Mouse (Mus musculus) fat pad, adult 2 months (tissue): ENCODE measurements around the gene Mylpf.

ENCODE experiments used
- DNase-seq: peaks from one replicate; pipeline ENCODE4 v3.0.0-alpha.2; 2011; ENCODE audit warnings: low read depth, low spot score; ENCODE audit errors: extremely low read depth

Gene Mylpf

GRCm38 (mm10) chr7:127206606-127207005, 2.1 kb upstream of the Mylpf start:
- DNase-seq: no peak

GRCm38 (mm10) chr7:127207374-127208294, 1.1 kb upstream of the Mylpf start:
- DNase-seq: no peak

- no peak for DNase-seq
Observed at GRCm38 (mm10) chr7:127208295-127208552, 466 bp upstream of the Mylpf start, which contains the start of gene Tbc1d10b. Tbc1d10b (minus strand) TSS chr7:127208468.

- no peak for DNase-seq
Observed at GRCm38 (mm10) chr7:127209851-127210250, 1.2 kb downstream of the Mylpf start.

- DNase-seq: no peak
Observed at GRCm38 (mm10) chr7:127210266-127210665, 1.6 kb downstream of the Mylpf start.

- no peak for DNase-seq
Observed at GRCm38 (mm10) chr7:127211014-127211745, 2.5 kb downstream of the Mylpf start.

GRCm38 (mm10) chr7:127212432-127213250, 4.0 kb downstream of the Mylpf start:
- no peak for DNase-seq

- DNase-seq: no peak
Observed at GRCm38 (mm10) chr7:127213485-127213884, 4.8 kb downstream of the Mylpf start.

- DNase-seq: no peak
Observed at GRCm38 (mm10) chr7:127213930-127214329, 5.2 kb downstream of the Mylpf start.

GRCm38 (mm10) chr7:127214521-127214920, 5.8 kb downstream of the Mylpf start:
- DNase-seq: no peak

GRCm38 (mm10) chr7:127214981-127215871, 6.5 kb downstream of the Mylpf start:
- no peak for DNase-seq

GRCm38 (mm10) chr7:127216307-127216706, 7.6 kb downstream of the Mylpf start:
- no peak for DNase-seq

GRCm38 (mm10) chr7:127217475-127217874, 8.8 kb downstream of the Mylpf start:
- DNase-seq: no peak

GRCm38 (mm10) chr7:127217901-127218642, 9.4 kb downstream of the Mylpf start:
- no peak for DNase-seq

GRCm38 (mm10) chr7:127218670-127219069, 10.0 kb downstream of the Mylpf start:
- no peak for DNase-seq

- no peak for DNase-seq
Observed at GRCm38 (mm10) chr7:127220440-127220839, 11.8 kb downstream of the Mylpf start.

- DNase-seq: no peak
Observed at GRCm38 (mm10) chr7:127223106-127223505, 14.4 kb downstream of the Mylpf start.

- no peak for DNase-seq
Observed at GRCm38 (mm10) chr7:127223515-127224478, 15.1 kb downstream of the Mylpf start.
